ENCODE assay signal across 24 mouse cellular contexts in genomic region chr5:30203216-30203885, GRCm38 (mm10). TPM values are rescaled to one million over a fixed set of nuclear protein-coding genes. Genes with fewer than 3 reads are reported as not detected.
"Had no signal": no experiment of that assay in that cellular context is flagged by ENCODE, and none has a peak within 500 bp of the region (broad histone marks: within the 10 kb centered on the region; RNA-seq: fewer than 3 reads in every experiment).

No protein-coding gene starts in this region.

- ATAC-seq: liver, postnatal 0 days; lung, postnatal 0 days; midbrain, embryonic 16.5 days had no signal

- H3K9me3 ChIP-seq: liver, embryonic 15.5 days; lung, embryonic 15.5 days; megakaryocyte, embryonic 14.5 days; midbrain, embryonic 12.5 days; neural tube, embryonic 13.5 days; neural tube, embryonic 15.5 days had no signal

- H3K4me3 ChIP-seq: liver, embryonic 15.5 days; lung, embryonic 15.5 days; megakaryocyte, embryonic 14.5 days; midbrain, embryonic 12.5 days; myocyte; neural tube, embryonic 13.5 days; neural tube, embryonic 15.5 days had no signal

- H3K27me3 ChIP-seq: liver, embryonic 15.5 days; lung, embryonic 15.5 days; midbrain, embryonic 12.5 days; neural tube, embryonic 13.5 days; neural tube, embryonic 15.5 days had no signal

- H3K36me3 ChIP-seq: liver, embryonic 15.5 days; lung, embryonic 15.5 days; midbrain, embryonic 12.5 days; neural tube, embryonic 13.5 days; neural tube, embryonic 15.5 days had no signal

- DNase-seq: liver, postnatal 0 days; lung, adult 2 months; lung, postnatal 14 days; lung, postnatal 36 days; midbrain, embryonic 14.5 days; retina, postnatal 1 day; right cerebral cortex, adult 18-20 months; right cerebral cortex, postnatal 25 days; right cerebral cortex, postnatal 4 days; spleen, adult 18-20 months; thymus, adult 18-20 months; thymus, postnatal 14 days; thymus, postnatal 36 days had no signal

- H3K4me2 ChIP-seq: liver, embryonic 15.5 days; lung, embryonic 15.5 days; midbrain, embryonic 12.5 days; neural tube, embryonic 13.5 days; neural tube, embryonic 15.5 days had no signal

- H3K9ac ChIP-seq: liver, embryonic 15.5 days; liver, postnatal 0 days; lung, embryonic 15.5 days; midbrain, embryonic 12.5 days; neural tube, embryonic 13.5 days; neural tube, embryonic 15.5 days had no signal

- H3K27ac ChIP-seq: liver, embryonic 15.5 days; lung, embryonic 15.5 days; macrophage; midbrain, embryonic 12.5 days; neural tube, embryonic 13.5 days; neural tube, embryonic 15.5 days had no signal

- H3K4me1 ChIP-seq: liver, embryonic 15.5 days; midbrain, embryonic 12.5 days; neural tube, embryonic 13.5 days; neural tube, embryonic 15.5 days had no signal

RNA-seq across cellular contexts. Expression of gene Adgrf3, which starts 2.2 kb away (rescaled TPM):
- polyA plus RNA-seq: liver, embryonic 15.5 days; liver, postnatal 0 days; macrophage; midbrain, embryonic 12.5 days; midbrain, embryonic 14.5 days; midbrain, embryonic 16.5 days; neural tube, embryonic 11.5 days; neural tube, embryonic 13.5 days; neural tube, embryonic 15.5 days had no signal
